Mouse (Mus musculus) heart, adult 2 months (tissue): Measurements from ENCODE around the gene Specc1.

ENCODE experiments used
- CTCF ChIP-seq: fragments of 200-600 bp; IDR thresholded peaks from 2 replicates; pipeline ENCODE4 v1.8.1; 2022; ENCODE audit warnings: antibody characterized with exemption, mild to moderate bottlenecking, moderate library complexity
- EP300 ChIP-seq: fragments of 200-500 bp; IDR thresholded peaks from 2 replicates; pipeline ENCODE4 v1.6.1; 2011; ENCODE audit warnings: low read depth, low read length, control low read depth; ENCODE audit not compliant: insufficient read depth
- POLR2A ChIP-seq: fragments of 200-500 bp; IDR thresholded peaks from 2 replicates; pipeline ENCODE4 v1.6.1; 2011; ENCODE audit warnings: mild to moderate bottlenecking, low read depth, low read length, control low read depth; ENCODE audit not compliant: insufficient read depth

DNA sequence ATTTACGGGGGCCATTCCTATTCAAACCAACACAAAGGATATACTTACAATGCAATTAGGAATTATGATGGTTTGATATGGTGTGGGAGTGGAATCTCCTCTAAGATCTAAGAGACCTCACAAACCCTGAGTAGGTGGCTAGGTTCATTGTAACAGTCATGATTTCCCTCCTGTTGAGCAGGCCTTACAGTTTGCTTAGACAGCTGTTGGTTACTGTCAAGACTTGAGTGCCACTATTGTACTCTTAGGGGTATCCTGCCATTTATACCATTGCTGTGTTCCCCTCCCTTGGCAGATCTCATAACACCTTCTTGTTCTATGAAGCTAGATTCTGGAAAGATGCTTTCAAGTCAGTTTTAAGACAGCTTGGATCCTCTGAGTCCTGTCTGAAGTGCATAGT, 78.7 kb downstream of the Specc1 start:
- TF ChIP-seq POLR2A (no peak), CTCF (no peak), EP300 (no peak)
